Mouse (Mus musculus) embryonic facial prominence, embryonic 10.5 days (tissue): Measurements from ENCODE around the gene Itga1. TPM values are rescaled to one million over a fixed set of nuclear protein-coding genes. Genes with fewer than 3 reads are reported as not detected.
A peak's percentile ranks its signal among the peaks of the same experiment; 100 is the strongest.

ENCODE experiments used
- DNase-seq: peaks from one replicate; pipeline ENCODE4 v3.0.0-alpha.2; 2017; ENCODE audit warnings: low spot score
- H3K27ac ChIP-seq: fragments of 300-500 bp; sonication (generic); replicated peaks from 2 replicates; pipeline ENCODE4 v1.5.1; 2016; ENCODE audit warnings: mild to moderate bottlenecking
- H3K27me3 ChIP-seq: fragments of 300-500 bp; sonication (generic); replicated peaks from 2 replicates; pipeline ENCODE4 v1.6.1; 2016; ENCODE audit warnings: low read depth, mild to moderate bottlenecking; ENCODE audit not compliant: poor library complexity, severe bottlenecking
- H3K36me3 ChIP-seq: fragments of 300-500 bp; sonication (generic); replicated peaks from 2 replicates; pipeline ENCODE4 v1.6.1; 2016; ENCODE audit warnings: mild to moderate bottlenecking, moderate library complexity
- H3K4me1 ChIP-seq: fragments of 300-500 bp; sonication (generic); 2 replicates; pipeline ENCODE4 v1.6.1; 2016
- H3K4me3 ChIP-seq: fragments of 300-500 bp; sonication (generic); 2 replicates; pipeline ENCODE4 v1.5.1; 2016; ENCODE audit warnings: mild to moderate bottlenecking, moderate library complexity
- H3K9me3 ChIP-seq: fragments of 300-500 bp; sonication (generic); 2 replicates; pipeline ENCODE4 v1.6.1; 2016; ENCODE audit warnings: mild to moderate bottlenecking
- WGBS: fragments of 180-500 bp; shearing (Covaris S2); methylation state at CpG from one replicate; pipeline ENCODE4 v1.1.7; 2016; 5-methylcytosine and 5-hydroxymethylcytosine counted together
- polyA plus RNA-seq: library from polyadenylated mRNA; unstranded; fragments of >200 nt; fragmentation: Nextera tagmentation; extraction: Ambion mirVana; gene quantifications from 2 replicates; pipeline ENCODE4 v1.2.1, GENCODE M21; 2016

Gene Itga1
- polyA plus RNA-seq: 2.3 and 2.9 TPM in 2 replicates

GRCm38 (mm10) chr13:115101355-115102191 lies at the start of gene Itga1, which contains the start of gene Gm49395:
Itga1 (minus strand) TSS chr13:115101964.
Gm49395 (minus strand) TSS chr13:115101921.
- H3K36me3 ChIP-seq: no peaks in the 10 kb centered on the region
- peaks cover 12% of the 10 kb centered on the region for H3K4me1 ChIP-seq
- under 1% methylated on average over 39 of the region's 39 CpGs for WGBS
- H3K27ac ChIP-seq: peak within 1 kb of the TSS; percentile 65
- peaks cover 42% of the 10 kb centered on the region for H3K27me3 ChIP-seq
- H3K9me3 ChIP-seq: no peaks in the 10 kb centered on the region
- peak within 1 kb of the TSS; percentile 66 for H3K4me3 ChIP-seq
- DNase-seq: peak; percentile 70

- no peak overlapping the region for H3K27ac ChIP-seq
- no peak overlapping the region for H3K4me3 ChIP-seq
- 92% methylated on average over 1 of the region's 1 CpGs for WGBS
- no peak for DNase-seq
- no peaks in the 10 kb centered on the region for H3K9me3 ChIP-seq
- no peaks in the 10 kb centered on the region for H3K27me3 ChIP-seq
- H3K4me1 ChIP-seq: no peaks in the 10 kb centered on the region
- H3K36me3 ChIP-seq: no peaks in the 10 kb centered on the region
These were observed 48.8 kb upstream of the Itga1 start for GRCm38 (mm10) chr13:115150602-115151001.

DNA sequence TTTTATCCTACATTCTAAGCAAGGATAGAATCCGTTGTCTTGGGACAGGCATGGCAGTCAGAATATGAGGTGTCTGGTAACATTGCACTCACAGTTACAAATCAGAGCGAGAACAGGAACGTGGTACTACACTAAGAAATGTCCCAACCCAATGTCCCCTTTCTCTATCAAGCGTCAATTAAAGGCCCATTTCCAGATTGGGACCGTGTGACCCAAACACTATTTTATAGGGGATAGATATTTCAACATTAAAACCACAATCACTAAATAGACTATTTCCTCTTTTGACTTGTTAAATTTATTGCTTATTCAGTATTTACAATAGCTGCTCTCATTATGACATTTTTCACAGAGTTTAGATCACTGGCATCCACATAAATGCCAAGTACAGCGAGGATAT lies 48.1 kb upstream of the Itga1 start:
- H3K4me3 ChIP-seq: no peak overlapping the region
- no peaks in the 10 kb centered on the region for H3K36me3 ChIP-seq
- H3K9me3 ChIP-seq: no peaks in the 10 kb centered on the region
- no peak for DNase-seq
- no peaks in the 10 kb centered on the region for H3K4me1 ChIP-seq
- WGBS: 89% methylated on average over 6 of the region's 6 CpGs
- H3K27ac ChIP-seq: no peak overlapping the region
- H3K27me3 ChIP-seq: no peaks in the 10 kb centered on the region

DNA sequence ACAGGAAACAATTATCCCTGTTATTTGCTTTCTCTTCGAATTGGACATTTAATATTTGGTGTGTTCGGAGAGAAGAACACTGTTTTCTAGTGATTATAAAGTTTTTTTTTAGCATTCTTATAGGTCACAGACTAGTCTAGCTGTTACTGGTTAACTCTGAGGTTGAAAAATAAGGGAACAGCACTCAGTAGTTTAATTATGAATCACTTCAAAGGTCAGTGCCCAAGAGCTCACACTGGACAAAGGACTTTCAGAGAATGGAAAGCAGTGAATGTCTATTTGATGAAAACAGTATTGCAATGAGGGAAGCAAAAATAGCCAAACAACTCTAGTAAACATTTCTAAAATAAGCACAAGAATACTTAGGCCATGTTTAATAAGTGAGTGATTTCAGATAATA lies 41.8 kb upstream of the Itga1 start:
- H3K27me3 ChIP-seq: no peaks in the 10 kb centered on the region
- WGBS: 91% methylated on average over 2 of the region's 2 CpGs
- no peak for DNase-seq
- H3K4me1 ChIP-seq: no peaks in the 10 kb centered on the region
- no peaks in the 10 kb centered on the region for H3K36me3 ChIP-seq
- no peaks in the 10 kb centered on the region for H3K9me3 ChIP-seq
- H3K4me3 ChIP-seq: no peak overlapping the region
- H3K27ac ChIP-seq: no peak overlapping the region

DNA sequence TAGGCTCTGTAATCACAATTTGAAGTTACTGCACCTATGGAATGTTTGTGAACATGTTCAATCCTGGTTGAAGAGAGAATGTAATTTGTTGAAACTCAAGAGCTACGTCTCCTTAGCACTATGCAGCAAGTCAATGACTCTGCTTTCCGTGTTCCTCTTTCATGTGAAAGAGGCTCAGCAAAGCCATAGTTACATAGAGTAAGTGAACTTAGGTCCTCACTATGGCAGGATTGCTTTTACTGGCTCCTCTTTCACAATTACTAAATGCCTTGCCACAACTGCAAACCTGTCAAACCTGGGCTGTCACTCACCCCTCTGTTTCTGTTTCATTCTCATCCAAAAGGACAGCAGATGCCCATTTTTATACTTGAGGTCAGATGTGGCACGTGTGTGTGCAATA lies 40.3 kb upstream of the Itga1 start:
- no peak overlapping the region for H3K27ac ChIP-seq
- no peaks in the 10 kb centered on the region for H3K27me3 ChIP-seq
- H3K4me1 ChIP-seq: no peaks in the 10 kb centered on the region
- DNase-seq: no peak
- no peak overlapping the region for H3K4me3 ChIP-seq
- H3K9me3 ChIP-seq: no peaks in the 10 kb centered on the region
- H3K36me3 ChIP-seq: no peaks in the 10 kb centered on the region
- 85% methylated on average over 3 of the region's 3 CpGs for WGBS

GRCm38 (mm10) chr13:115138513-115138912 lies 36.7 kb upstream of the Itga1 start:
- Histone ChIP-seq H3K27me3 (no peaks in the 10 kb centered on the region), H3K4me3 (no peak overlapping the region), H3K4me1 (no peaks in the 10 kb centered on the region), H3K36me3 (no peaks in the 10 kb centered on the region), H3K27ac (no peak overlapping the region), H3K9me3 (no peaks in the 10 kb centered on the region)
- DNase-seq: no peak
- WGBS: 91% methylated on average over 7 of the region's 7 CpGs

- no peaks in the 10 kb centered on the region for H3K9me3 ChIP-seq
- 89% methylated on average over 3 of the region's 3 CpGs for WGBS
These were observed 35.0 kb upstream of the Itga1 start for GRCm38 (mm10) chr13:115136761-115137160.

DNA sequence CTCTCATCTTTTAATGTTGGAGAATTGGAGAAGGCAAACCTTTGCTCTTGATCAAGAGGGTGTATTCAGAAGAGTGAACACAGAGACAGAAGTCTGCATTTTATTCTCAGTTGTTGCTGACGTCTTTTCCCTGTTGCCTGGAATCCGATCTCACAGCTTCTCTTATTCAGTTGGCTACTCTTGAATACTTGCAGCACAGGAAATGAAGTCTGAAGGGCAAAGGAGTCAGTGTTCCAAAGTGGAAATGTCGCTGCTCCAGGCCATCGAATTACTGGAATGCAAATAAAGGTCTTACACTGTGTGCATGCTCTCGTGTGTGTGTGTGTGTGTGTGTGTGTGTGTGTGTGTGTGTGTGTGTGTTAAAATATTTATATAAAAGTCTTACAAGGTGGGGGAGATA lies 30.7 kb upstream of the Itga1 start:
- Histone ChIP-seq H3K27me3 (no peaks in the 10 kb centered on the region), H3K4me3 (no peak overlapping the region), H3K9me3 (no peaks in the 10 kb centered on the region), H3K36me3 (no peaks in the 10 kb centered on the region), H3K4me1 (peaks cover 7% of the 10 kb centered on the region; the same call in 1 of the 2 replicates), H3K27ac (no peak overlapping the region)
- 15% methylated on average over 5 of the region's 5 CpGs for whole genome bisulfite sequencing
- peak; percentile 31 for DNase-seq

More at GRCm38 (mm10) chr13:115136761-115137160, 35.0 kb upstream of the Itga1 start:
- DNase-seq: no peak
- peaks cover 7% of the 10 kb centered on the region; the same call in 1 of the 2 replicates for H3K4me1 ChIP-seq
- no peak overlapping the region for H3K4me3 ChIP-seq
- H3K27ac ChIP-seq: no peak overlapping the region
- no peaks in the 10 kb centered on the region for H3K27me3 ChIP-seq
- H3K36me3 ChIP-seq: no peaks in the 10 kb centered on the region

- Histone ChIP-seq H3K9me3 (no peaks in the 10 kb centered on the region), H3K27ac (no peak overlapping the region), H3K4me1 (peaks cover 7% of the 10 kb centered on the region; the same call in 1 of the 2 replicates), H3K27me3 (no peaks in the 10 kb centered on the region), H3K36me3 (no peaks in the 10 kb centered on the region), H3K4me3 (no peak overlapping the region)
- no peak for DNase-seq
- 76% methylated on average over 3 of the region's 3 CpGs for WGBS
These were observed 29.6 kb upstream of the Itga1 start for GRCm38 (mm10) chr13:115131381-115131780.

DNA sequence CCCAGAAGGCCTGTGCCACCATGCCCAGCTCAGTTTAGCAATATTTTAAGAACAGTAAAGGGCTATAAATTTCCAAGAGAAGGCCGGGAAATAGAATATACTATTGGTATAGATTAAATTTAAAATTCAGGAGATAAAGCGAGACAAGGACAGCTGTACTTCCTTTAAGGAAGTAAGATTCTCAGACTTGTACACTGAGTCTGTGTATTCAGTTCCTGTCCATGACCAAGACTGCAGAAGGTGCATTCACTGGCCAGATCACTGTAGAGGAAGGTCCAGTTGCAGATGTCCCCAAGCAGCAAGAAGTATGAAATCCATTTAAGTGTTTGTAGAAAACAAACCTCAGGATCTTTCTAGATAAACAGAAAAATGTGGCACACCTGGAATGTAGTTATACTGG lies 28.3 kb upstream of the Itga1 start:
- Histone ChIP-seq H3K4me3 (no peak overlapping the region), H3K36me3 (no peaks in the 10 kb centered on the region), H3K27me3 (no peaks in the 10 kb centered on the region), H3K9me3 (no peaks in the 10 kb centered on the region), H3K27ac (no peak overlapping the region), H3K4me1 (peaks cover 7% of the 10 kb centered on the region; the same call in 1 of the 2 replicates)
- WGBS: 86% methylated on average over 2 of the region's 2 CpGs
- no peak for DNase-seq

DNA sequence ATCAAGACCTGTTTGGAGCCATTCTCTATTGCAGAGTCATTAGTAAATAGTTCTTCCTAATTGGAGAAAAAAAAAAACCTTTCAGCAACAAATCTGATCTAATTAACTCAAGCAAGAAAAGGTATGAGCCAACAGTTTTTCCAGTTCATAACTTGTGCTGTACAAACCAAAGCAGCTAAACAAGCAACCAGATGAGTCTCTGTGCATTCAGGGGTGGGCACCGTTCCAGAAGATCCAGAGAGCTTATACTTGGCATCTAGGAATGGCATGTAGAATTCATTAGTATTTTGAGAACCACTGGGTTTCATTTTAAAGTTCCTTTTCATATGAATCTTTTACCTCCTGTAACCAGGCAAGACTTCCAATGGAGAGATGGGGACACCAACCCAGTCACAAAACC lies 26.1 kb upstream of the Itga1 start:
- Histone ChIP-seq H3K4me1 (peaks cover 7% of the 10 kb centered on the region; the same call in 1 of the 2 replicates), H3K4me3 (no peak overlapping the region), H3K27me3 (no peaks in the 10 kb centered on the region), H3K36me3 (no peaks in the 10 kb centered on the region), H3K27ac (no peak overlapping the region), H3K9me3 (no peaks in the 10 kb centered on the region)
- WGBS: 91% methylated on average over 1 of the region's 1 CpGs
- no peak for DNase-seq

DNA sequence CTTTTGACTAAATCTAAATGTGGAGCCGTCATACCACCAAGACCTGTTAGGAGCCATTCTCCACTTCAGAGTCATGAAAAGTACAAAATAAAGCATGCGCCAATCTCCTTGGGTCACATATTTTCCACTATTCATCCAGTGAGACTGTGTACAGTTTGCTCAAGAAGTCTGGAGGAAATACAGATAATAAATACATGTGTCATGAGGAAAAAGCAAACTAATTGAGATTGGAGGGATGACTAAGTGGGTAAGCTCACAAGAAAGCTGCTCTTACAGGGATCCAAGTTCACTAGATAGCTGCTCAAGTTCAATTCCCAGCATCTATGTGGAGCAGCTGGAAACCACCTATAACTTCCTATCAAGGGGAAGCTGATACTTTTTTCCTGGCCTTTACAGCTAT lies 24.8 kb upstream of the Itga1 start:
- Histone ChIP-seq H3K27me3 (no peaks in the 10 kb centered on the region), H3K27ac (no peak overlapping the region), H3K36me3 (no peaks in the 10 kb centered on the region), H3K4me1 (no peaks in the 10 kb centered on the region), H3K4me3 (no peak overlapping the region), H3K9me3 (no peaks in the 10 kb centered on the region)
- WGBS: 92% methylated on average over 2 of the region's 2 CpGs
- no peak for DNase-seq

- no peaks in the 10 kb centered on the region for H3K9me3 ChIP-seq
- no peaks in the 10 kb centered on the region for H3K27me3 ChIP-seq
- H3K4me3 ChIP-seq: no peak overlapping the region
- WGBS: 92% methylated on average over 4 of the region's 4 CpGs
- no peaks in the 10 kb centered on the region for H3K4me1 ChIP-seq
- no peak overlapping the region for H3K27ac ChIP-seq
- no peaks in the 10 kb centered on the region for H3K36me3 ChIP-seq
- DNase-seq: no peak
These were observed 23.4 kb upstream of the Itga1 start for GRCm38 (mm10) chr13:115125130-115125529.
